Mouse (Mus musculus): ENCODE results near the gene Chac1.

Gene Chac1

GRCm38 (mm10) chr2:119370116-119370515, 19.1 kb downstream of the Chac1 start:
- DNase-seq (ENCODE audit: extremely low read depth, low read depth, low spot score) = no peak

DNA sequence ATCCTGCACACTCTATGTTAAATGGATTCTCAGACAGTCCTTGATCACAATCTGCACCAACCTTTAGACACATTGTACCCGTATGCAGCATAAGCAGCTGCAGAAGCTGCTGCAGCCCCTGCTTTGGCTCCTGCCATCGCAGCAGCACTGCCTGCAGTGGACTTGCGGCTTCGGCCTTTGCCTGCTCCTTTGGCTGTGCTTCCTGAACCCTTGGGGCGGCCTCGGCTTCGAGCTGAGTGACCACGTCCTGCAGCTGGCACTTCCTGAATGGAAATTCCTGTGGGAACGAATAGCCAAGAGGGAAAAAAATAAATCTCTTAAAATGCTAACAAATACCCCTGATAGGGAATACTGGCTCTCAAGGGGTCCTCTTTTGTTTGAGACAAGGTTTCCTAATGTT, 26.3 kb downstream of the Chac1 start:
- no peak for DNase-seq (ENCODE audit: extremely low read depth, low read depth, low spot score)

DNA sequence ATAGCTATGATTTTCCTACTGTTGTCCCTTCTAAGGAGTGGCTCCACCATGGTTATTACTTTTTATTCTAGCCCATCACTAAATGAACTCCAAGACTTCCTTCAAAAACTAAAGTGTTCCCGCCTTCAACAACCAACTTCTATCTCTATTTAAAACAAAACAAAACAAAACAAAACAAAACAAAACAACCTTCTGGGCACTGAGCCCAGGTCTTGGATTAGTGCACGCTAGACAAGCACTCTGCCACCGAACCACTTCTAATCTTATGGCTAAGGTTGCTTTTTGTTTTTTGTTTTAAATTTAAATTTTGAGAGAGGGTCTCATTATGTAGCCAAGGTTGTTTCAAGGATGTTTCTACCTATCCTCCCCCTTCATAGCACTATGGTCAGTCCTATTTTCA, 26.8 kb downstream of the Chac1 start:
- no peak for DNase-seq (ENCODE audit: extremely low read depth, low read depth, low spot score)

GRCm38 (mm10) chr2:119379455-119379854, 28.4 kb downstream of the Chac1 start:
- no peak for DNase-seq (ENCODE audit: extremely low read depth, low read depth, low spot score)

GRCm38 (mm10) chr2:119388266-119388665, 37.2 kb downstream of the Chac1 start:
- DNase-seq (ENCODE audit: extremely low read depth, low read depth, low spot score) = no peak

DNA sequence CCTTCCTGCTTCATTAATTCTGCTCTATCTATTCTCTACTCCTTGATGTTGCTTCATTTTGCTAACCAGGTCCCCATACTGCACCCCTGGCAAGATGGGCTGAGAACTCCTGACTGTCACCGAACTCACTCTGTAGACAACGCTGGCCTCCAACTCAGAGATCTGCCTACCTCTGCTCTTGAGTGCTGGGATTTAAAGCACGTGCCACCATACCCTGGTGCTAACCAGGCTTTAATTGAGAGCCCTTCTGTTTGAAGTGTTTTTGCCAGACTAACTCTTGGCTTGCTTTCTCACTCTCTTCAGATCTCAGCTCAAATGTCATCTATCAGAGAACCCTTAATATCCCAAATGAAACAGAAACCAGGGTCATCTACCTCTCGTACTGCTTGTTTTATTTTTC, 39.0 kb downstream of the Chac1 start:
- no peak for DNase-seq (ENCODE audit: extremely low read depth, low read depth, low spot score)

DNA sequence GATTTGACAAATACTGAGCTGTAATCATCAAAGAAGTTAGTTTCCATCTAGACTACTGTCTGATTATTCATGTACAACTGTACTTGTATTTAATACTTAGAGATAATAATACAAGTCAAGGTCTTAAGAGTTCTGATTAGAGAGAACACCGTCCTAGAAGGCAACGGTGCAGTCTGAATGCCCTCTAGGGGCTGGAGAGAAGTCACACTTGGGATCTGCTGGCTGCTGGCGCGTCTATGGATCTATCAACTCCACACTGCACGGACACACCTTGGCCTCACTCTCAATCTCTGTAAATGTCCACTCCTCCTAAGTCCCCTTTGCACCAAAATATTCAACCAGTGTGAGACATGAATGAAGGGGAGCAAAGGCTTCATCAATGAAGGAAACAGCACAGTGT, 47.2 kb downstream of the Chac1 start:
- DNase-seq (ENCODE audit: extremely low read depth, low read depth, low spot score) = no peak

- no peak for DNase-seq (ENCODE audit: extremely low read depth, low read depth, low spot score)
Observed at GRCm38 (mm10) chr2:119398665-119399064, 47.6 kb downstream of the Chac1 start.

DNA sequence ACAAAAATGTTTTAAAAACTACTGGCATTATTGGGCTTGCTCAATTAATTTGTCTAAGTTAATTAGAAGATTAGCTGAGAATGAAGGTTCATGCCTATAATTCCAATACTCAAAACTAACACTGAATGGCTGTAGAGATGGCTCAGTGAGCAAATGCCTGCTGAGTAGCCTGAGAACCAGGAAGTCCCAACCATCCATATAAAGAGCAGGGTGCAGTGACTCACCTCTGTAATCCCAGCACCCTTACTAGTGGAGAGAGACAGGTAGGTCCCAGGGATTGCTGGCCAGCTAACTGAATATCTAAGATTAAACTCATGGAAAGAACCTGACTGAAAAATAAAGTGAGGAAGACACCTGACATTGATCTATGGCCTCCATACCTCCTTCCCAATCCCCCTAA, 48.3 kb downstream of the Chac1 start:
- no peak for DNase-seq (ENCODE audit: extremely low read depth, low read depth, low spot score)
